Mouse (Mus musculus): ENCODE measurements around the gene Cdk15.

- TF ChIP-seq CTCF (IDR thresholded peaks at IDR 0.05; ENCODE audit: low read depth, low read length), result no peak
- no peak for TF ChIP-seq POLR2A (IDR thresholded peaks at IDR 0.05; ENCODE audit: extremely low read depth, insufficient read depth, low read length)
Measured at GRCm38 (mm10) chr1:59317397-59317796, 60.7 kb downstream of the Cdk15 start.
